Mouse (Mus musculus): ENCODE data around the gene Olfr1535.

- TF ChIP-seq CTCF (IDR thresholded peaks at IDR 0.05; ENCODE audit: control insufficient read depth, insufficient read depth, insufficient read length) (no peak), USF1 (IDR thresholded peaks at IDR 0.05; ENCODE audit: low read depth) (no peak), MAX (IDR thresholded peaks at IDR 0.05) (no peak), FOSL1 (IDR thresholded peaks at IDR 0.05; ENCODE audit: insufficient read depth, low read length, poor library complexity, severe bottlenecking) (no peak), MYOG (IDR thresholded peaks at IDR 0.05; ENCODE audit: control insufficient read depth, extremely low read depth, insufficient read length) (no peak), CEBPB (IDR thresholded peaks at IDR 0.05; ENCODE audit: low read depth) (no peak), MYOD1 (IDR thresholded peaks at IDR 0.05; ENCODE audit: control insufficient read depth, insufficient read length, low read depth) (no peak)
Observed at GRCm38 (mm10) chr13:21506221-21506649, 53.5 kb downstream of the Olfr1535 start.

Measured in C2C12 (cell line).